Mouse (Mus musculus) kidney, embryonic 14.5 days (tissue): Measurements from ENCODE around the gene Slc35g3. TPM values are rescaled to one million over a fixed set of nuclear protein-coding genes. Genes with fewer than 3 reads are reported as not detected.

ENCODE experiments used
- ATAC-seq: fragments of 200-750 bp; cut with Nextera tagmentation; 2 replicates; pipeline ENCODE4 v1.8.0; 2017; ENCODE audit warnings: moderate number of reproducible peaks, mild to moderate bottlenecking, moderate TSS enrichment, moderate library complexity; ENCODE audit not compliant: low FRiP score, low TSS enrichment
- H3K27ac ChIP-seq: fragments of 300-500 bp; sonication (generic); 2 replicates; pipeline ENCODE4 v1.5.1; 2014; ENCODE audit warnings: low read depth, mild to moderate bottlenecking, low read length, moderate library complexity, mixed read lengths
- H3K27me3 ChIP-seq: fragments of 300-500 bp; sonication (generic); 2 replicates; pipeline ENCODE4 v1.6.1; 2014; ENCODE audit warnings: mild to moderate bottlenecking, low read length; ENCODE audit not compliant: control insufficient read depth, insufficient read depth
- H3K36me3 ChIP-seq: fragments of 300-500 bp; sonication (generic); 2 replicates; pipeline ENCODE4 v1.6.1; 2014; ENCODE audit warnings: low read length, mixed read lengths; ENCODE audit not compliant: control insufficient read depth, insufficient read depth
- H3K4me1 ChIP-seq: fragments of 300-500 bp; sonication (generic); 2 replicates; pipeline ENCODE4 v1.6.1; 2014; ENCODE audit warnings: low read length, mixed read lengths; ENCODE audit not compliant: control insufficient read depth, insufficient read depth
- H3K4me2 ChIP-seq: fragments of 300-500 bp; sonication (generic); replicated peaks from 2 replicates; pipeline ENCODE4 v1.6.1; 2014; ENCODE audit warnings: low read depth, mild to moderate bottlenecking, low read length
- H3K4me3 ChIP-seq: fragments of 300-500 bp; sonication (generic); 2 replicates; pipeline ENCODE4 v1.5.1; 2014; ENCODE audit warnings: mild to moderate bottlenecking, low read length
- H3K9ac ChIP-seq: fragments of 300-500 bp; sonication (generic); 2 replicates; pipeline ENCODE4 v1.6.1; 2014; ENCODE audit warnings: low read depth, mild to moderate bottlenecking, low read length, moderate library complexity
- H3K9me3 ChIP-seq: fragments of 300-500 bp; sonication (generic); 2 replicates; pipeline ENCODE4 v1.6.1; 2016; ENCODE audit warnings: low read length; ENCODE audit not compliant: control insufficient read depth
- WGBS: fragments of 180-500 bp; shearing (Covaris S2); extraction: QIAGEN DNeasy Blood & Tissue Kit; methylation state at CpG from one replicate; pipeline ENCODE4 v1.1.7; 2014; 5-methylcytosine and 5-hydroxymethylcytosine counted together
- polyA plus RNA-seq: library from polyadenylated mRNA; unstranded; fragments of >200 nt; fragmentation: Nextera tagmentation; extraction: Ambion mirVana; gene quantifications from 2 replicates; pipeline ENCODE4 v1.2.1, GENCODE M21; 2014

Gene Slc35g3
- polyA plus RNA-seq, 1 experiment from 2014 or later: 0.23 TPM

- no peak for ATAC-seq
- peaks cover 23% of the 10 kb centered on the region for H3K4me1 ChIP-seq
- no peak overlapping the region for H3K27ac ChIP-seq
- H3K27me3 ChIP-seq: no peaks in the 10 kb centered on the region
- H3K9ac ChIP-seq: no peak overlapping the region
- H3K36me3 ChIP-seq: no peaks in the 10 kb centered on the region; the same call in 1 of the 2 replicates
- H3K4me3 ChIP-seq: no peak overlapping the region
- 96% methylated on average over 7 of the region's 7 CpGs for WGBS
- no peak overlapping the region for H3K4me2 ChIP-seq
- no peaks in the 10 kb centered on the region for H3K9me3 ChIP-seq
These were observed 917 bp downstream of the Slc35g3 start for GRCm38 (mm10) chr11:69760901-69761200.

- no peaks in the 10 kb centered on the region; the same call in 1 of the 2 replicates for H3K36me3 ChIP-seq
- WGBS: 85% methylated on average over 14 of the region's 14 CpGs
- no peaks in the 10 kb centered on the region for H3K27me3 ChIP-seq
- H3K27ac ChIP-seq: peak overlapping the region; percentile 98
- H3K4me2 ChIP-seq: peak overlapping the region; percentile 83
- no peak for ATAC-seq
- peaks cover 28% of the 10 kb centered on the region for H3K4me1 ChIP-seq
- 0 out of 2 replicates have a peak overlapping the region, but pooled peaks have one; percentile 83 for H3K9ac ChIP-seq
- H3K4me3 ChIP-seq: no peak overlapping the region
- no peaks in the 10 kb centered on the region for H3K9me3 ChIP-seq
These were observed 1.4 kb downstream of the Slc35g3 start for GRCm38 (mm10) chr11:69760160-69760900.

GRCm38 (mm10) chr11:69758971-69759721, 2.6 kb downstream of the Slc35g3 start:
- peak; percentile 88 for ATAC-seq
- WGBS: under 1% methylated on average over 37 of the region's 37 CpGs

GRCm38 (mm10) chr11:69758478-69758970, 3.2 kb downstream of the Slc35g3 start, which contains the start of gene Polr2a:
TSS of gene Polr2a (minus strand) at chr11:69758637.
- Histone ChIP-seq H3K4me2 (peak within 1 kb of the TSS; percentile 83), H3K27me3 (no peaks in the 10 kb centered on the region), H3K4me3 (peak within 1 kb of the TSS; percentile 67), H3K36me3 (no peaks in the 10 kb centered on the region; the same call in 1 of the 2 replicates), H3K9me3 (no peaks in the 10 kb centered on the region), H3K4me1 (peaks cover 32% of the 10 kb centered on the region), H3K9ac (peak within 1 kb of the TSS; percentile 83), H3K27ac (peak within 1 kb of the TSS; percentile 98)
- peak; percentile 95 for ATAC-seq
- WGBS: 0% methylated on average over 34 of the region's 36 CpGs

More at GRCm38 (mm10) chr11:69758971-69759721, 2.6 kb downstream of the Slc35g3 start:
- H3K9ac ChIP-seq: peak overlapping the region; percentile 83
- H3K9me3 ChIP-seq: no peaks in the 10 kb centered on the region
- peak overlapping the region; percentile 67 for H3K4me3 ChIP-seq
- no peaks in the 10 kb centered on the region for H3K27me3 ChIP-seq
- H3K4me2 ChIP-seq: peak overlapping the region; percentile 83
- peak overlapping the region; percentile 98 for H3K27ac ChIP-seq
- H3K4me1 ChIP-seq: peaks cover 32% of the 10 kb centered on the region
- no peaks in the 10 kb centered on the region; the same call in 1 of the 2 replicates for H3K36me3 ChIP-seq

- H3K4me1 ChIP-seq: peaks cover 34% of the 10 kb centered on the region
- H3K36me3 ChIP-seq: no peaks in the 10 kb centered on the region; the same call in 1 of the 2 replicates
- peak overlapping the region; percentile 98 for H3K27ac ChIP-seq
- H3K9ac ChIP-seq: peak overlapping the region; percentile 83
- H3K9me3 ChIP-seq: no peaks in the 10 kb centered on the region
- 1% methylated on average over 24 of the region's 26 CpGs for WGBS
- peak overlapping the region; percentile 67 for H3K4me3 ChIP-seq
- ATAC-seq: peak; percentile 90
- H3K27me3 ChIP-seq: no peaks in the 10 kb centered on the region
- peak overlapping the region; percentile 83 for H3K4me2 ChIP-seq
These were observed 3.7 kb downstream of the Slc35g3 start for GRCm38 (mm10) chr11:69758090-69758456.

GRCm38 (mm10) chr11:69757303-69758089, 4.3 kb downstream of the Slc35g3 start:
- Histone ChIP-seq H3K4me1 (peaks cover 36% of the 10 kb centered on the region), H3K36me3 (no peaks in the 10 kb centered on the region; the same call in 1 of the 2 replicates), H3K9ac (peak overlapping the region; percentile 83; the same call in 1 of the 2 replicates), H3K27me3 (no peaks in the 10 kb centered on the region), H3K4me3 (peak overlapping the region; percentile 67), H3K27ac (peak overlapping the region; percentile 98), H3K9me3 (no peaks in the 10 kb centered on the region), H3K4me2 (peak overlapping the region; percentile 83)
- no peak for ATAC-seq
- WGBS: 37% methylated on average over 9 of the region's 9 CpGs

- H3K9me3 ChIP-seq: no peaks in the 10 kb centered on the region
- peak overlapping the region; percentile 34; the same call in 1 of the 2 replicates for H3K4me2 ChIP-seq
- 53% methylated on average over 3 of the region's 3 CpGs for WGBS
- no peak overlapping the region for H3K27ac ChIP-seq
- no peaks in the 10 kb centered on the region; the same call in 1 of the 2 replicates for H3K36me3 ChIP-seq
- H3K4me3 ChIP-seq: no peak overlapping the region
- H3K9ac ChIP-seq: no peak overlapping the region
- no peak for ATAC-seq
- H3K27me3 ChIP-seq: no peaks in the 10 kb centered on the region
- H3K4me1 ChIP-seq: peaks cover 28% of the 10 kb centered on the region
These were observed 7.1 kb downstream of the Slc35g3 start for GRCm38 (mm10) chr11:69754701-69755100.

- Histone ChIP-seq H3K27me3 (no peaks in the 10 kb centered on the region), H3K4me1 (peaks cover 27% of the 10 kb centered on the region), H3K4me3 (no peak overlapping the region), H3K27ac (no peak overlapping the region), H3K4me2 (no peak overlapping the region), H3K9ac (no peak overlapping the region), H3K9me3 (no peaks in the 10 kb centered on the region), H3K36me3 (peaks cover 5% of the 10 kb centered on the region; the same call in 1 of the 2 replicates)
- 89% methylated on average over 5 of the region's 5 CpGs for WGBS
- ATAC-seq: no peak
These were observed 7.5 kb downstream of the Slc35g3 start for GRCm38 (mm10) chr11:69754233-69754632.
